Mouse (Mus musculus) olfactory bulb, adult 2 months (tissue): Measurements from ENCODE around the gene Zfp868.

Source experiments
- CTCF ChIP-seq: fragments of 200-500 bp; IDR thresholded peaks from 2 replicates; pipeline ENCODE4 v1.5.1; 2012; ENCODE audit warnings: low read depth, mild to moderate bottlenecking, low read length, moderate library complexity; ENCODE audit not compliant: insufficient read depth
- POLR2A ChIP-seq: fragments of 200-500 bp; IDR thresholded peaks from 2 replicates; pipeline ENCODE4 v1.6.1; 2012; ENCODE audit warnings: mild to moderate bottlenecking, low read depth, low read length, moderate library complexity; ENCODE audit not compliant: insufficient read depth

DNA sequence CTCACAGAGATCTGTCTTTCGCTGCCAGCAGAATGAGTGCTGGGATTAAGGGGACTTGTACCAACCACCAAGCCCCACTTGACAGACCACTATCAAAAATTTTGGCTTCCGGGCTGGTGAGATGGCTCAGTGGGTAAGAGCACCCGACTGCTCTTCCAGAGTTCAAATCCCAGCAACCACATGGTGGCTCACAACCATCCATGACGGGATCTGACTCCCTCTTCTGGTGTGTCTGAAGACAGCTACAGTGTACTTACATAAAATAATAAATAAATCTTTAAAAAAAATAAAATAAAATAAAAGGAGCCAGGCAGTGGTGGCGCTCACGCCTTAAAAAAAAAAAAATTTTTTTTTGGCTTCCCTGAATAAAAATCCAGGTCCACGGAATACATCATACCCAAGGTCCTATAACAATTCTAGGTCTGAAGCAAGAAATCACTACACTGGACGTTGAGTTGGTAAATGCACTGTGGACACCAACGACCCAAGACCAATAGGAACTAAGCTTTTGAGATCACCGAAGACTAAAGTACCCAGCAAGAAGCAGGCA is 28.5 kb upstream of the Zfp868 start:
- TF ChIP-seq CTCF = no peak
- no peak for TF ChIP-seq POLR2A
